Mouse (Mus musculus): ENCODE results near the gene Pdcd5.

DNA sequence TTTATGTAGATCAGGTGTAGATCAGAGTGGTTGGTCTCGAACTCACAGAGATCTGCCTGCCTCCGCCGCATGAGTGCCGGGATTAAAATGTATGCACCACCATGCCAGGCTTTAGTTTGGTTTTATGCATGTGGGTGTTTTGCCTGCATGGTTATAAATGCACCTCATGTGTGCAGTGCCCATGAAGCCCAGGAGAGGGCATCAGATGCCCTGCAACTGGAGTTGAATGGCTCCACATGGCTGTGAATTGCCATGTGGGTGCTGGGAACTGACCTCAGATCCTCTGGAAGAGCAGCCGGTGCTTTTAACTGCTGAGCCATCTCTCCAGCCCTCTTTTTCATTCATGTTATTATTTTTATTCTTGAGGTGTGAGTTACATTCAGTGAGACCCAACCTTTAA lies 21.3 kb downstream of the Pdcd5 start:
- TF ChIP-seq CTCF (IDR thresholded peaks at IDR 0.05; ENCODE audit: borderline replicate concordance, control insufficient read depth, extremely low read depth, insufficient read depth, low read length, poor library complexity) (no peak), POLR2A (IDR thresholded peaks at IDR 0.05; ENCODE audit: control insufficient read depth, extremely low read depth, insufficient read depth, low read length, poor library complexity) (no peak)

All from thymus, adult 2 months (tissue).